Mouse (Mus musculus): ENCODE results near the gene Rexo2.
"Not testable (repeated sequence)": the region's sequence is repeated elsewhere in the genome, so short reads cannot be mapped to it uniquely, and the experiment has no call there.

Gene Rexo2

DNA sequence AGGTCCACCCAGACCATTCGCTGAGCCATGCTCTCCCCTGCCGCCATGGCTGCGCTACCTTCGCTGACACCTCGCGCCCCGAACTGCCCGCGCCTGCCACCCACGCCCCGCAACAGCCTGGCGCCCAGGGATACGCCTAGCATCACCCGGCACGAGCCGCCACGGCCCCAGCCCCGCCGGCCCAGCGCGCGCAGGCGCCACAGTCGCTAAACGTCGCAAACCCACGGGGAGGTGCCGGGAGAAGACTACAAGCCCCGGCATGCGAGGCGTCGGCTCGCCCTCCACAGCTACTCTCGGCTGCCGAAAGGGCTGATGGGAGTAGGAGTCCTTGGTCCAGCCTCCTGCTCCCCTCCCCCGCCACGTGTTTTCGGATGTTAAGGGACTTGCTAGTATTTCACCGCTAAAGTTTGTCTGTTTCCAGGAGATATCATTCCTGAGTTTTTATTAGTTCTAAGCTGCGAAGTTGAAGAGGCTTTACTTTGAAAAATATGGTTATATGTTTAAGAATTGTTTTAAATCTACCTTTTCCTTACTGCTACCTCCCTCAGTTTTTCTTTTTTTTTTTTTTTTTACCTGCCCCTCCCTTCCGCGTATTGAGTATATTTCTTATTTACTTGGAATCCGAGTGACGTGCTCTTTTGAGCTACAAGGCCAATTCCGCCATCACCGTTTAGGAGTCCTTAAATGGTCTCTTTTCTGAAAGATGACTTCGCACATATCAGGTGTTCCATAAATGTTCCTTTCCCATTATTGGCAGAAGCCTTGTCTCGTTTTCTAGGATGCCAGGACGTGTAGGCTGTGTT lies at the start of gene Rexo2:
Gene Rexo2 (minus strand): TSS at position 213 of the 803 bp plus-strand sequence.
- DNase-seq (ENCODE audit: low read depth), result peak; percentile 89

DNA sequence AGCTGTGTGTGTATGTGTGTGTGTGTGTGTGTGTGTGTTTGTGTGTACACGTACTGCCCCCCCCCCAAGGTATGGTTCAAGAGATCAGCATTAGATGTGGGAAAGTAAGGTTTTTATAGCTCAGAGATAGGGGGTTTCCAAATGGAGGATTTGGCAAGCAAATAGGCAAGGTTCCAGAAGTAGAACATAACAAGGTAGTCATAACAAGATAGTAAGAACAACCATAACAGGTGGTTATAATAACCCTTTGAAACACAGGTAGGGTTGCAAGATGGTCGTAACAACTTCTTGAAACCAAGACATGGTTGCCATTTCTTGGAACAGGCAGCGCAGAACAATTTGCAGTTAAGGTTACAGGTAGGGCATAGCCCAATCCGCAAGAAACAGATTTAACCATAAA lies 46.1 kb upstream of the Rexo2 start:
- no peak for DNase-seq (ENCODE audit: low read depth)

DNA sequence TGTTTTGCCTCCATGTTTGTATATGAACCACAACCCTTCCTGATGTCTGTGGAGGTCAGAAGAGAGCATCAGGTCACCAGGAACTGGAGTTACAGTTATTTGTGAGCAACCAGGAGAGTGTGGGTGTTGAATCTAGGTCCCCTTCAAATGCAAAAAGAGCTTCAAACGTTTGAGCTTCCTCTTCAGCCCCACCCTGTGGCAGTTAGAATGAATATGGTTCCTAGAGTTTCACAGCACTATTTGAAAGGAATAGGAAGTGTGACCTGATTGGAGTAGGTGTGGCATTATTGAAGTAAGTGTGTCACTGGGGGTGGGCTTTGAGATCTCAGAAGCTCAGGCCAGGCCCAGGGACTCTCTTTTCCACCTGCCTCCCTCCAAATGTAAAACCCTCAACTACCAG lies 45.1 kb upstream of the Rexo2 start:
- DNase-seq (ENCODE audit: low read depth), result no peak

DNA sequence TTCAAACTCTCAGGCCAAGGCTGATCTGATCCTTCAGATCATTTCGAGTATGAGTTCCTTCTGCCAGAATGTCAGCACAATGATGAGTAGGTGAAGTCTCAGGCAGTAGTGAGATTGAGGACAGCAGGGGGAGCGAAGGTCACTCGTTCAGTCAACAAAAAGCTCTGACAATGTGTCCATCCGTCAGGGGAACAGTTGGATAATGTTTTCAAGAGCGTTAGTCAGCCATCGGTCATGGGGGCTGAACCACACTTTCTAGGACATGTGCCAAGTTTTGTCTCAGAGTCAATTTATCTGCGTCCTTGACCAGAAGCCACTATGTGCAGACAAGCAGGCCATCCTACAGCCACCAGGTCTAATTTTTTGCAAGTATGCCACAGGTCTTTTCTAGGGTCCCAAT lies 40.0 kb upstream of the Rexo2 start:
- DNase-seq (ENCODE audit: low read depth), result not testable (repeated sequence)

DNA sequence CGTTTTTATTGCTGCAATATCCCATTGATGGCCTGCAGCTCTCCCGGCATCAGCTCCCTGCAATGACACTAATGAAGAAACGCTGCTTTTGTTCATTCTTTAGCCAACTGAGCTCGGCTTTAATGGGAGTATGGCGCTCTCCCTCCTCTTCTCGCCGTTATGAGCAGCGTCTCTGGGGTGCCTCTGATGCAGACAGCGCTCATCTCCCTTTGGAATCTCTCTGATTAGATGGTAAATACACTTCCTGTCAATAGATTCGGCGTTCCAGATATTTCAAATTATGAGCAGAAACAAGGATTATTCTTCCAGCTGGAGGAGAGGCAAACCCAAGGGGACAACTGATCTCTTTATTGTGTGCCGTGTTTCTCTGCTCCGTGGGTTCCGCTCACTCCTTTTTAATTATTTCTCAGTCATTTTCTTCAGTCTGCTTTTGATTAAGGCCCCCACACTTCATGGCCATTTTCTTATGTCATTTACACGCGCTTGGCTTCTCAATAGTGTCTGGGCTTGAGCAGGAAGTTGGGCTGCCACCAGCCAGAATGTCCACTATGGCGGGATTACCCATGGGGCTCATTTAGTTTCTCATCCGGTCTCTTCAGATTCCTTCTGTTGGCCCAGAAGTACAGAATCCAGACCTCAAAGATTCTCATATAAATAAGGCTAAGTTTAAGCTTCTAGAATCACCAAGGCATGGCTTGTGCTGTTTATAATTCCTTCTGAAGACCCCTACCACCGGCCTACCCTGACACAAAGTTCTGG lies 37.1 kb upstream of the Rexo2 start:
- no peak for DNase-seq (ENCODE audit: low read depth)

DNA sequence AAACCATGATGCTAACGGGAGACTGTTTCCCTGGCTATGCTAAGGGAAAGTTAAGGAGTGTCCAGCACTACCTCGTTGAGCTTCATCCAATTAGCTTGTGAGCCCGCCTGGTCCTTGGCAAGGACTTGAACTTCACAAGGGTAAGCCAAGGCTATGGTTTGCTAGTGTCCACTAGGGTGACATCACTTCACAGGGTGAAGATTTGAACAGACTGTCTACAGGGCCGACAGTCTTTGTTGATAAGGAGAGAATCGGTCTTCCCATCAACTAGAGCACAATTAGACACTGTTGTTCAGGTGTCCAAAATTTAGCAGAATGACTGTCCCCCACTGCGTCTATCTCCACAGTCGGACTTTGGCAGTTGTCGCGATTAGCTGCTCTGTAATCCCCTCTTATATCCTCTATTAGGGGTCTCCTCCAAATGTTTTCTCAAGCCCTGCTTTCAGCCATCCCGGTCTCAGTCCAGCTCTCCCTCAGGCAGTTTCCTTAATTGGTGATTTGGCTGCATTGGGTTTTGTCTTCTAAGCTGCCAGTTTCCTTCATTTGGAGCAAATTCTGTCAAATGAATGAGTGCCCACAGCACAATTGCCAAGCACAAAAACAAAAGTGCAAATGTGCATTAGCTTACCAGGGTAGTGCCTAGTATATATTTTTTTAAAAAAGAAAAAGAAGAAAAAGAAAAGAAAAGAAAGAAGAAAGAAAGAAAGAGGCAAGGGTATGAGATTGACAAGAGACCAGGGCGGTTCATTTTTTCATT lies 36.4 kb upstream of the Rexo2 start:
- no peak for DNase-seq (ENCODE audit: low read depth)

DNA sequence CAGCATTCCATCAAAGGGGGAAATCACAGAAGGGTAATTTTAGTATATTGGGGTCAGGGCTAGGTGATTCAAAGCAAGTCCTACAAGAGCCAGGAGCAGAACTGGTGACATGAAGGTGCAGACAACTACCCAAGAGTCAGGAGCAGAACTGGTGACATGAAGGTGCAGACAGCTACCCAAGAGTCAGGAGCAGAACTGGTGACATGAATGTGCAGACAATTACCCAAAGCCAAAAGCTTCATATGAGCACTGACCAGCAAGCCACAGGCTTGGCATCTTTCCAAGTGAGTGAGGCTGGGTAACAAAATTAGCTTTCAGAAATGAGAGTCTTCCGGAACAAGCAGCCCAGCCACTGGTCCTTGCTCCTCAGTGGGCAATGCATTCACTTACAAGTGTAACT lies 34.9 kb upstream of the Rexo2 start:
- DNase-seq (ENCODE audit: low read depth), result no peak

DNA sequence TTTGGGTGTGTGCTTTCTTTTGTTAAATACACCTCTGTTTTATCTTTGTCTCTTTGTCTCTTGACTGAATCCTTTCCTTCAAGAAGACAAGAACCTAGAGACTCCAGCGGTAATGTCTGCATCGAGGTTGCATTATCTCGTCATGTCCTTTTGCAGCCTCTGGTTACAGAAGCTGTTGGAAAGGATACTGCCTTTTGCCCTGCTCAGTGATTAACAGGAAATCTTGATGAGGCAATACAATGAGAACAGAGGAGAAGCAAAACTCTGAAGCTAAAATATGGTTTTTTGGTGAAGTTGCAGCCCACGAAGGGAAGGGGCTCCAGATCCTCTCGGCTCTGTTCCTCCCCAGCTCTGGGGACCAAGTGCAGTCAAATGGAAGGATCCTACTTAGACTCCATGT lies 29.7 kb upstream of the Rexo2 start:
- no peak for DNase-seq (ENCODE audit: low read depth)

DNA sequence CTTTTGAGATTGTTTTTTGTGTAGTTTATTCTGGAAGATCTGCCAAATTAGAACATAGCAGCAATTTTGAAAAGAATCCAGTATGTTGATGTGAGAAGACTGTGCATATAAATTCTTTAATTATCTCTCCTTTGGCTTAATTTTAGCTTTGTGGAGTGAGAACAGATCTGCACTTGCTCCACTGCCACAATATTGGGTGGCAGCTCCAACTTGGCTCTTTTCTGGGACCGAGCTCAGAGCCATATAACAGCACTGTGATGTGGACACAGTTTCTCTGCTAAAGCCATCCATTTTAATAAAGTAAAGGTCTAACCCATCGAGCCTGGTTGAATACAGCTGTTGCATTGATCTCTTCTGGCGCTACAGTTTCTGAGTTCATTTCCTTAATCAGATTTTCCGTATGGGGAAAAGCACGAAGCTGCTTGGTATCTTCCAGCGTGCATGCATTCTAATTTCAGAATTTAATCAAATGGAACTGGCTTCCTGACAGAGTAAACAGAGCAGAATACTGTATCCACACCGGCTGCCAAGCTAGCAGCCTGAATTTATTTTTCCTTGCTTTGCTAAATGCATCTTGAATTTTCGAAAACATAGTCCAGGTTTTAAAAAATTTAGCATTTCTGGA lies 24.4 kb upstream of the Rexo2 start:
- no peak for DNase-seq (ENCODE audit: low read depth)

DNA sequence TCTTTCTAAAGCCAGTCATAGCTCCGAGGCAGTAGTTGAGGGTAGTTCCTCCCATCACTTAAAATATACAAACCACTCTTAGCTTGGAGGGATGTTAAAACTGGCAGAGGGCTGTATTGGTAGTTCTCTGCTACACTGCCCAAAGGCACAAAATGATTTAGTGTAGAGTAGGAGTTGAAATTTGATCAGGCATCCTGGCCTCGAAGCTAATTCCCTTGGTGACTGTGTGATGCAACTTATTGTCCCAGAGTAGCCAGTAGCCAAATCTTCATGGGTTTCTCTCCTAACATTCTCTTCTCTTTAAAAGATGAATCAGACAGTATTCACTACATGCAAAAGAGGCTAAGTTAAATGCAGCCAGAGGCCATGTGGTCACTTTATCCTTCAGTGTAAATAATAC lies 22.6 kb upstream of the Rexo2 start:
- DNase-seq (ENCODE audit: low read depth), result no peak

DNA sequence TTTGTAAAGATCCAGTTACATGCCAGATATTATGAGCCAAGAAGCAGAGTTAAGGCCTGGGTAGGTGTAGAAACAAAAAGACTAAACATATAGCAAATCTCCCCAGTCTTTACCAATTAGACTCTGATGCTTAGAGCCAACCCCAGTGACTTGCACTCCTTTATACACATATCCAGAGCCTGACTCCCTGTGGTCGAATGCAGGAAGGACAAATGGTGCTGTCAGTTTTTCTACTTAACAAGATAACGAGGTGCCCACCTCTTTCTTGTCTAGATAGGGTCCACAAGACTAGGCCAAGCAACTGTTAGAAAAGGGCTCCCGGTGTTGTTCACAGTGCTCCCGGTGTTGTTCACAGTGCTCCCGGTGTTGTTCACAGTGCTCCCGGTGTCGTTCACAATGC lies 20.8 kb upstream of the Rexo2 start:
- no peak for DNase-seq (ENCODE audit: low read depth)

DNA sequence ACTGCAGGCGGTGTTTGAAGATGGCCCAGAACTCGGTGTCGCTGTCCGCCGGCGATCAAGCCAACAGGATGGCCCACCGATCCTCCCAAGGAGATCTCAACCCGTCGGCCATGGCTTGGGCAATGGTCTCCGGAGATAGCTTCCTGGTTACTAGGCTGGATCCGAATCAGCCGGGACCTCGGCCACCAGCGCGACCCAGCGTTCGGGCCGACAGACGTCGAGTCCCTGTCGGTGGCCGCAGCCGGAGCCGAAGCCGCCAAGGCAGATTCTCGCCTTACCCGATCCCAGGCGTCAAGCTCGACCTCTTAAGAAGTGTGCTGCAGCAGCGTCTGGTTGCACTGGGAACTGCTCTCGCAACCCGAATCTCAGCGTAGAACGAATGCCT lies 15.1 kb upstream of the Rexo2 start:
- no peak for DNase-seq (ENCODE audit: low read depth)

DNA sequence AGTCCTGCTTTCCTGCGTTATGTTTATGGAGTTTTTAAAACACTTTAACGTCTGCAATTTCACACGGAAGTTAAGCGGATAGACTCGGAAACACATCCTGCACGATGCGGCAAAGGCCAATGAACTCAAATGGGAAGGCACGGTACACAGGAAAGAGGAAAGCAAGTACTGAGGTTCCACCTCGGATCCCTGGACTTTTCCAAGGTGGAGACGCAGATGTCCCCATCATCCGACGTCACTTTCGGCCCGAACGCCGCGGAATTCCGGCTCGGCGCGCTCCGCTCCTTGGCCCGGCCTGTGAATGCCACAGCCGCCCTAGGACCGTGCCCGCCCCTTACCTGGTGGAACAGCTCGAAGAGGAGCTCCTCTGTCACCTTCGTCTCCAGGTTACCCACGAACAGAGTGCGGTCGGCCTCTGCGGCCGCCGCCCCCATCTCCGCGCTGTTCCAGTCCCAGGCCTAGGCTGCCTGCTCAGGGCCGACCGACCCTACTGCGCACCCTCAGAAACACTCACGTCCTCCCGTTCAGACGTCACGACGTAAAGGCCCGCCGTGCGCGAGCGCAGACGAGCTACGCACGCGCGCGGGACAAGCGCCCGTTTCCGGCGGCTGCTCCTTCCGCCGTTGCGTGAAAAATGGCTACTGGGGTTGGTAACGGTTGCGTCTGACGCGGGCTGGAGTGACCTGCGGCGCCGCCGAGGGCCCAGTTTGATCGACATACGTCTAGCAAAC lies 14.6 kb upstream of the Rexo2 start, which contains the start of the genes Rbm7 and Gm5617:
Gene Rbm7 (minus strand): TSS at position 483 of the 731 bp plus-strand sequence.
Gene Gm5617 (plus strand): TSS at position 626 of the 731 bp plus-strand sequence.
- DNase-seq (ENCODE audit: low read depth), result peak; percentile 88

DNA sequence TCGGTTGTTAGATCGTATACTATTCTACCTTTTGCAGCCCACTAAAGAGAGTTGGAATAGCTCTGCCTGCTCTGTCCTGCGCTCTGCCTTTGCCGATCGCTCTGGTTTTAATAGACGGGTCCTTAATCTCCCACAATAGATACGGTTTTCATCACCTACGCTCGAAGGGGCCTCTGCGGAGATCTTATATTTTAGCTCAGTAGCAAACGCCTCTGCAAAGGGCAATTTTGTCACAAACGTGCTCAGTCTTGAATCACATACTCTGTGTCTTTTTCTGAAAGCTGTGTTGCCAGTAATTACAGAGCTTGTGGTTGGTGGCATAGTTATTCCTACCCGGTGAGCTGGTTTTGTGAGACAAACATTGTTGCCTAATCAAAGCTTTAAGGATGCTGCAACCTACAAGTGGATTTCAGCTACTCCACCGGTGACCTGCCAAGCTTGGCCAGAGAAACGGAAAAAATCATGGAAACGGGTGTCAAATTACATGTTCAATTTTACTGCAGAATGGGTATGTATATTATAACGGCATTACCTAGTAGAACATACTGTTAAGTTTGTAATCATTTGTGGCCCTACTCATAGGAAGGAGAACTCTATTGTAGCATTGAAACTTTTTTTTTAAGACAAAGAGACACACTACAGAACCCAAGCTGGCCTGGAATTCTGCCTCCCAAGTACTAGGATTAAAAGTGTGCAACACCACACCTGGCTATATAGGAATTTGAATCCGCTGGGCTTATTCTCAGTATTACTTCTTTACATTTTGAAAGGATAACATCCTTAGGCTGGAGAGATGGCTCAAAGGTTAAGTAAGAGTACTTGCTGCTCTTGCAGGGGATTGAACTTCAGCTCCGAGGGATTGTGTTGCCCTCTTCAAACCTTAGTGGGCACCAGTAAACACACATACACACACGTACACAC lies 1.1 kb upstream of the Rexo2 start:
- DNase-seq (ENCODE audit: low read depth), result no peak

DNA sequence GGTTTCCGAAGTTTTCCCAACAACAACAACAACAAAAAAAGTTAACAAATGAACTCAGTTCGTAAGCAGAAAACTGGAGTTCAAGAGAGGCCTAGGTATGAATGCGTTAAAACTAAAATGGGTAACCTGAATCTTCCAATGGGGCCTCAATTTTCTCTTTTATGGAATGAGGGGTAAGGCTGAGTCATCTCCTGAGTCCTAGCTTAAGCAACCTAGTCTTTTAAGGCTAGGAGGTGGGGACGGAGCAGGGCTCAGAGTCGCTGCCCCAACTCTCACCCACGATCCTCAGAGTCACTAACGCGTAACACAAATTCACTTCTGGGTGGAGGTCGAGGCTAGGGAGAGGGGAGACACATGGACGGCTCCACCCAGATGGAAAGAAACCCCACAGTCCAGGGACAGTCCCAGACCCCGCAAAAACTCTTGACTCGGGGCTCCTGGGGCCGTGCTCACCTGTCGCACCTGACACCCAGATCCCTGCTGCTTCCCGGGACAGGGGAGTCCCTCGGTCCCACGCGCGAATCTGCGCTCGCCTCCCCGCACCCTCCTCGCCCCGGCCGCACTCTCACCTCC lies 499 bp downstream of the Rexo2 start:
- no peak for DNase-seq (ENCODE audit: low read depth)

DNA sequence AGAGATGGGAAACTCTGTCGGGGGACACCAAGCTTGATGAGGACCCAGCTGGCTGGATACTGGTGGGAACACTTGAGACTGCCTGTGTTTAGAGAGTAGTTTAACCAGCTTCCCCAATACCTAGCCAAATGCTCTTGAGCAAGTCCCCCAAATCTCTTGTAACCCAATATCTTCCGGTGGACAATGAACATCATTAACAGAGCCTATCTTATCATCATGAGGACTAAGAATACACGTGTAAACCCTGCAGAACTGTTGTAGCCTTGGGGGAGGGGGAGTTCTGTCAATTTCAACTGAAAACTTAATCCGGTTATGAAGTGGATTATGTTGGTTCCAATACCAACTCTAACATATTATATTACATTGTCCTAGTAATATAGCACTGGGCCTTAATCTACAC lies 1.6 kb downstream of the Rexo2 start:
- DNase-seq (ENCODE audit: low read depth), result no peak

DNA sequence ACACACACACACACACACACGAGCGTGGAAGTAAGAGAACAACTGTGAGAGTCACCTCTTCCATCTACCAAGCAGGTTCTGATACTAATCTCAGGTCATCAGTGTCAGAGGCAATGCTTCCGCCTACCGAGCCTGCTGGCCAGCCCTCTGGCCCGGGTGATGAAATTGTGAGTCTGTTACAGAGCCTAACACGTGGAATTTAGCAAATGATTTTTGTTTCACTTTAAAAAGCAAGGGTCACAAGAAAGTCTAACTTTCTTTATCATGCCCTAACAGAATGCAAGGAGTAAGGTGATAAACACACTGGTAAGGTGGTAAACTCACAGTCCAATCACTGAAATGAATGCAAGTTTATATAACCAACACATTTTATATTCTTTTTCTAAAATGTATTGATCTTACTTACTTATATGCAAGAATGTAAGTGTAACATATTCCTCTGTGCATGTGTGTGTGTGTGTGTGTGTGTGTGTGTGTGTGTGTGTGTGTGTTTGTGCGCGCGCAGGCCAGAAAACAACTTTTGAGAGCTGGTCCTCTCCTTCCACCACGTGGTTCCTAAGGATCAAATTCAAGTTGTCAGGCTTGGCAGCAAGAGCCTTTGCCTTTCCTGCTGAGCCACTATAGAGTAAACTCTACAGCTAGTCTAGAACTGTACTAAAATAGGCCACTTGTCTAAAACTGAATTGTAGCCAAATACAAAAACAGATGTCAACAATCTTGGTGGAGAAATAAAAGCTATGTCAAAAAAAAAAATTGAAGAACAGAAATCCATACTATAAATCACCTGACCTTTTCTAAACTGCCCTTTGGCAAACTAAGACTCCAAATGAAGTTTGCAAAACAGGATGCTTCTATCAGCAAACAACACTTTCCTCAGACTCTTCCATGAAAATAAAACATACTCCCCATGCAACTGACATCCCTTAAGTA lies 3.9 kb downstream of the Rexo2 start:
- DNase-seq (ENCODE audit: low read depth), result no peak

DNA sequence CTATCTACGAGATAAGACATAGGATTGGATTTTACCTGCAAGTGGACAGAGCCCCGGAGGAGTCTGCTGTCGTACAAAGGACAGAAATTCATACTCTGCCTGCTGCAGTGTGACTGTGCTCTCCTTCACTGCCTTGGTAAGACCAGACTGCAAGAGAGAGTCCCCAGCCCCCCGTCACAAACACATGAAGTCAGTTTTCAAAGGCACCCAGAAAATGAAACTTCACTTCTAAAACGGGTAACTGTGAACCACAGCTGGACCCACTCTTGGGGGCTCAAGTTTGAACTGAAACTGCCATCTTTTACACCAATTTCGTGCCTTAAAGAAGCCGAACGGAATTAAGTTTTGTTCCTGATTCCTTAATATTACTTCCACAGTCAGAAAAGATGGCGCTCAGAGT lies 6.1 kb downstream of the Rexo2 start:
- DNase-seq (ENCODE audit: low read depth), result no peak

DNA sequence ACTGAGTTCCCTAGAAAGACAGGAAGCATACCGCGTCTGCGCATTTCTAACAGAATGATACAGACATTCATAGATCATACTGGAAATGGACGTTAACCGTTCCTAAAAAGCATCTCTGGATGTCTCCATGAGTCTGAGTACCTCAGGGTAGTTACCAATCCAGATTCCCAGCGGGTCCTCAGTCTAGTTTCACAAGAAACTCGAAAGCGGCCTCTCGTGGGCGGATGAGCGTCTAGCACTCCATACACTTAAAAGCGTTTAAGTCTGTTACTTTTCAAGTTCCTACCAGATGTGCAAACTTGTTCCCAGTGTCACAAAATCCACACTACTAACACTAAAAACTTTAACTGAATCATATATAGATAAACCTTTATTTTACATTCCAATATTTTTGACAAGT lies 7.3 kb downstream of the Rexo2 start:
- no peak for DNase-seq (ENCODE audit: low read depth)
